Mouse (Mus musculus): ENCODE results near the gene Teddm2. TPM values are rescaled to one million over a fixed set of nuclear protein-coding genes. Genes with fewer than 3 reads are reported as not detected.

The Teddm2 gene
- total and polyA plus RNA-seq, 3 experiments: 0.18 to 0.75 (median 0.44) TPM

DNA sequence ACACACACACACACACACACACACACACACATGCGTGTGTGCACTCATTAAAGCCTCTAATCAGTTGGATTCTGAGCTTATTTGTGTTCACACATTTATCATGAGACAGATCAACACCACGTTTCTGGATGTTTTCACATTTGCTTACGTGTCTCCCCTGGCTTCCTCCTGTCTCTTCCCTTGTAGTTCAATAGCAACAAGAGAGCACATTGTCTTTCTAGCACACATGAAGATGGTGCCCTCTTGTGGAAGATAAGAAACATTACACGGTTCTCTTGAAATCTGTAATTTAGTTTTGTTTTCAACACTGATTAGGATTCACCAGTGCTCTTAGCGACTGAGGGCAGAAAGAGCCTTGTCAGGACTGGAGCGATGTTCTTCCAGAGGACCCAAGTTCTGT lies 53.2 kb downstream of the Teddm2 start:
- Histone ChIP-seq H3K4me3 (ENCODE audit: low read depth, low read length) (no peak overlapping the region), H3K36me3 (replicated peaks) (no peaks in the 10 kb centered on the region), H3K27me3 (ENCODE audit: insufficient read depth, low read length) (no peaks in the 10 kb centered on the region), H3K4me1 (ENCODE audit: insufficient read depth, low read depth, low read length) (no peaks in the 10 kb centered on the region; the same call in 1 of the 2 replicates), H3K9me3 (replicated peaks) (no peaks in the 10 kb centered on the region)
- DNase-seq (ENCODE audit: low spot score) (peak; percentile 31), ATAC-seq (ENCODE audit: extremely low read depth, insufficient number of reproducible peaks, low FRiP score, poor library complexity, severe bottlenecking) (no peak; the same call in 1 of the 2 replicates)
- TF ChIP-seq POLR2AphosphoS5 (IDR thresholded peaks at IDR 0.05; ENCODE audit: insufficient replicate concordance, low read depth, low read length) (no peak), CTCF (IDR thresholded peaks at IDR 0.05; ENCODE audit: low read depth, low read length) (peak; percentile 40; the same call in 1 of the 2 replicates), GATA1 (IDR thresholded peaks at IDR 0.05; ENCODE audit: borderline replicate concordance, low read length) (no peak), GATA2 (IDR thresholded peaks at IDR 0.05; ENCODE audit: borderline replicate concordance, low read depth, low read length) (no peak)

DNA sequence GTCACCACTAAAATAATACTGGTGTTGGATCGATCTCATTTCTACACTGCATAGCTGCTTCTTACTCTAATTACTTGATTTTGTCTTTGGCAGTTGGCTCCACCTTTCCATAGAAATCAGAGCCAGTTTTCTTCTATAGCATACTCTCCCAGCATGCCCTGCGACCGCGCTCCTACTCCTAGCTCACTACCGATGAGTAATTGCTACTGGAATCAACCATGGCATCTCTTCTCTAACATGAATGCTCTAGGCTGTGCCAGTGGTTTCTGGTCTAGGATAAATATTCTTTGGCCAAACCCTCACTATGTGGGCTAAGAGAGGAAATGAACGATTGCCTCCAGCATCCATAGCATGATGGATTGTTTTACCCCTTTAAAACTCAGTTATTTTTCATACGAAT lies 53.6 kb downstream of the Teddm2 start:
- H3K4me3 ChIP-seq (ENCODE audit: low read depth, low read length): no peak overlapping the region
- H3K36me3 ChIP-seq (replicated peaks): no peaks in the 10 kb centered on the region
- H3K27me3 ChIP-seq (ENCODE audit: insufficient read depth, low read length): no peaks in the 10 kb centered on the region
- ATAC-seq (ENCODE audit: extremely low read depth, insufficient number of reproducible peaks, low FRiP score, poor library complexity, severe bottlenecking) (no peak), DNase-seq (ENCODE audit: low spot score) (no peak)
- no peaks in the 10 kb centered on the region for H3K9me3 ChIP-seq (replicated peaks)
- no peak for TF ChIP-seq GATA2 (IDR thresholded peaks at IDR 0.05; ENCODE audit: borderline replicate concordance, low read depth, low read length)
- no peak for TF ChIP-seq GATA1 (IDR thresholded peaks at IDR 0.05; ENCODE audit: borderline replicate concordance, low read length)
- TF ChIP-seq CTCF (IDR thresholded peaks at IDR 0.05; ENCODE audit: low read depth, low read length): no peak
- TF ChIP-seq POLR2AphosphoS5 (IDR thresholded peaks at IDR 0.05; ENCODE audit: insufficient replicate concordance, low read depth, low read length): no peak
- TF ChIP-seq TAL1 (conservative IDR thresholded peaks at IDR 0.05; ENCODE audit: low read depth, low read length): no peak
- no peaks in the 10 kb centered on the region; the same call in 1 of the 2 replicates for H3K4me1 ChIP-seq (ENCODE audit: insufficient read depth, low read depth, low read length)

DNA sequence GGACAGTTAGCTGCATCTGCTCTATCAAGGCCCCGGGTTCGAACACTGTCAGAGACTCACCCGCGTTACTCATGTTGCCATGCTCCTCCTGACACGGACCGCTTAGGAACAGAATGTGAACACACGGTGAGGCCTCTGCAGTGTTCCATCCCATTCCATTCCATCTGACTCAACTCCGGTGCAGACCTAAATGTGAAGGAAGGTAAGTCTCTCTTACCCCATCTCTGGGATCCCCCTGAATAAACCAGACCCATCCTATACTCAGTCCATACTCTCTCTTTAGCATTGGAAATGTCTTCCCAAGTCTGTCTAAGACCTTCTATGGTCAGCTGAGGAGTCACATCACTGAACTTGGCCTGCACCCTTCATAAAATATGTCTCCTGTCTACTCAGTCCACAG lies 56.0 kb downstream of the Teddm2 start, which contains the start of gene Rgsl1:
Rgsl1 (minus strand) TSS at position 101 of the 400 bp plus-strand sequence.
- ATAC-seq (ENCODE audit: extremely low read depth, insufficient number of reproducible peaks, low FRiP score, poor library complexity, severe bottlenecking) (no peak), DNase-seq (ENCODE audit: low spot score) (no peak)
- H3K9me3 ChIP-seq (replicated peaks): no peaks in the 10 kb centered on the region
- no peaks in the 10 kb centered on the region for H3K36me3 ChIP-seq (replicated peaks)
- TF ChIP-seq GATA2 (IDR thresholded peaks at IDR 0.05; ENCODE audit: borderline replicate concordance, low read depth, low read length) (no peak), CTCF (IDR thresholded peaks at IDR 0.05; ENCODE audit: low read depth, low read length) (no peak), TAL1 (conservative IDR thresholded peaks at IDR 0.05; ENCODE audit: low read depth, low read length) (no peak), POLR2AphosphoS5 (IDR thresholded peaks at IDR 0.05; ENCODE audit: insufficient replicate concordance, low read depth, low read length) (no peak), GATA1 (IDR thresholded peaks at IDR 0.05; ENCODE audit: borderline replicate concordance, low read length) (no peak)
- no peaks in the 10 kb centered on the region for H3K27me3 ChIP-seq (ENCODE audit: insufficient read depth, low read length)
- H3K4me3 ChIP-seq (ENCODE audit: low read depth, low read length): no peak within 1 kb of the TSS
- no peaks in the 10 kb centered on the region; the same call in 1 of the 2 replicates for H3K4me1 ChIP-seq (ENCODE audit: insufficient read depth, low read depth, low read length)

DNA sequence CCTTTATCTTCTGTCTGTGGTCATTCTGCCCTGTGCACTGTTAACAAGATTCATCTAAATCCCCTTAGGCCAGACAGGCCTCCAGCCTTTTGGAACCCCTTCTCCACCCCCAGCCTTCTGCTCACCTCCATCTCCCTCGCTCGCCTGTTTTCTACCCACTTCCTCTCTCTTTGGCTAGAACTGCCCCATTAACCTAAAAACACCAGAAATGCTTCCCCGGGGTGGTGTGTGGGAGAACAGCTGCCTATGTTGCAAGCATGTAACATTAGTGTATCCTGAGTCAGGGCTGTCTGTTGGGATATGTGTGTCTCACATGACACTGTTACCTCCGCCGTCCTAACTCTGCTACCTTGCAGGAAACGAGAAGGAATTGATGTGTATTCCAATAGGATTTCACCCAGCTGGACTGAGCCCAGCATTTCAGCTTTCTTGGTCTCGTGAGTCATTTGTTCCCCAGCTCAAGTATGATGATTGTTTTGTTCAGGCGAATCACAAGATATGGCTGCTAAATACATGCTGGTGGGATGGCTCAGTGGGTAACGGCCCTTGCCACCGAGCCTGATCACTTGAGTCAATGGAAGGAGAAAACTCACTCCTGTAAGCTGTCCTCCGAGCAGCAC lies 57.8 kb downstream of the Teddm2 start:
- TF ChIP-seq CTCF (IDR thresholded peaks at IDR 0.05; ENCODE audit: low read depth, low read length) (no peak), POLR2AphosphoS5 (IDR thresholded peaks at IDR 0.05; ENCODE audit: insufficient replicate concordance, low read depth, low read length) (no peak), GATA2 (IDR thresholded peaks at IDR 0.05; ENCODE audit: borderline replicate concordance, low read depth, low read length) (no peak), GATA1 (IDR thresholded peaks at IDR 0.05; ENCODE audit: borderline replicate concordance, low read length) (no peak), TAL1 (conservative IDR thresholded peaks at IDR 0.05; ENCODE audit: low read depth, low read length) (no peak)
- DNase-seq (ENCODE audit: low spot score) (no peak), ATAC-seq (ENCODE audit: extremely low read depth, insufficient number of reproducible peaks, low FRiP score, poor library complexity, severe bottlenecking) (no peak)
- Histone ChIP-seq H3K4me1 (ENCODE audit: insufficient read depth, low read depth, low read length) (no peaks in the 10 kb centered on the region; the same call in 1 of the 2 replicates), H3K36me3 (replicated peaks) (no peaks in the 10 kb centered on the region), H3K4me3 (ENCODE audit: low read depth, low read length) (no peak overlapping the region), H3K27me3 (ENCODE audit: insufficient read depth, low read length) (no peaks in the 10 kb centered on the region), H3K9me3 (replicated peaks) (no peaks in the 10 kb centered on the region)

DNA sequence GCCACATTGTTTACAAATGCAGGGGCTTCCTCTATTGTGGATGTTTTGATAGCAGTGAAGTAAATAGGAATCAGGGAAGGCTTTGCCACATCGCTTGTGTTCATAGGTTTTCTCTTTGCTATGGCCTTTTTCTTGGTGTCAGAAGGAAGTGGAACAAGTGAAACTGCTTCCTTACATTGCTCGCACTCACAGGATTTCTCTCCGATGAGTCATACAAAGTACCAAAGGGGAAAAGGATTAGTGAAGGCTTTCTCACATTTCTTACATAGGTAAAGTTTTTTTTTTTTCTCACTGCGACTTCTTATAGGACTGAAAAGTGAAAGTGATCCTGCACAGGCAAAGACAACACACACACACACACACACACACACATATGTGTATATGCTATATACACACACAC lies 64.0 kb downstream of the Teddm2 start:
- ATAC-seq (ENCODE audit: extremely low read depth, insufficient number of reproducible peaks, low FRiP score, poor library complexity, severe bottlenecking) (no peak), DNase-seq (ENCODE audit: low spot score) (no peak)
- H3K4me3 ChIP-seq (ENCODE audit: low read depth, low read length): no peak overlapping the region
- no peak for TF ChIP-seq GATA1 (IDR thresholded peaks at IDR 0.05; ENCODE audit: borderline replicate concordance, low read length)
- no peak for TF ChIP-seq POLR2AphosphoS5 (IDR thresholded peaks at IDR 0.05; ENCODE audit: insufficient replicate concordance, low read depth, low read length)
- TF ChIP-seq GATA2 (IDR thresholded peaks at IDR 0.05; ENCODE audit: borderline replicate concordance, low read depth, low read length): no peak
- no peak for TF ChIP-seq CTCF (IDR thresholded peaks at IDR 0.05; ENCODE audit: low read depth, low read length)
- TF ChIP-seq TAL1 (conservative IDR thresholded peaks at IDR 0.05; ENCODE audit: low read depth, low read length): no peak
- H3K9me3 ChIP-seq (replicated peaks): no peaks in the 10 kb centered on the region
- H3K27me3 ChIP-seq (ENCODE audit: insufficient read depth, low read length): no peaks in the 10 kb centered on the region
- H3K36me3 ChIP-seq (replicated peaks): no peaks in the 10 kb centered on the region
- H3K4me1 ChIP-seq (ENCODE audit: insufficient read depth, low read depth, low read length): no peaks in the 10 kb centered on the region

DNA sequence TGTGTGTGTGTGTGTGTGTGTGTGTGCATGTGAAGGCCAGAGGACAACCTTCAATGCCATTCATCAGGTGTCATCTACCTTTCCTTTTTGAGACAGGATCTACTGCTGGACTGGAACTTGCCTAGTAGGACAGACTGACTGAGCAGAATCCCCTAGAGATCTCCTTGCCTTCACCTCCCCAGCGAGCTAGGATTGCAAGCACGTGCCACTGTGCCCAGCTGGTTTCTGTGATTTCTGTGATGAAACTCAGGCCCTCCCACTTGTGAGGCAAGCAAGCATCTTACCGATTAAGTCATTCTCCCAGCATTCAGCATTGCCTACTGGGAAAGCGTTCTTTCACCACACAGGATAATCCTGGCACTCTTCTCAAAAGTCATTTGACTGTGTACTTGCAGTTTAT lies 69.3 kb downstream of the Teddm2 start:
- TF ChIP-seq TAL1 (conservative IDR thresholded peaks at IDR 0.05; ENCODE audit: low read depth, low read length) (no peak), GATA1 (IDR thresholded peaks at IDR 0.05; ENCODE audit: borderline replicate concordance, low read length) (no peak), POLR2AphosphoS5 (IDR thresholded peaks at IDR 0.05; ENCODE audit: insufficient replicate concordance, low read depth, low read length) (no peak)
- no peaks in the 10 kb centered on the region for H3K4me1 ChIP-seq (ENCODE audit: insufficient read depth, low read depth, low read length)
- no peaks in the 10 kb centered on the region for H3K27me3 ChIP-seq (ENCODE audit: insufficient read depth, low read length)
- DNase-seq (ENCODE audit: low spot score) (no peak), ATAC-seq (ENCODE audit: extremely low read depth, insufficient number of reproducible peaks, low FRiP score, poor library complexity, severe bottlenecking) (no peak)
- H3K36me3 ChIP-seq (replicated peaks): no peaks in the 10 kb centered on the region
- H3K4me3 ChIP-seq (ENCODE audit: low read depth, low read length): no peak overlapping the region
- no peaks in the 10 kb centered on the region for H3K9me3 ChIP-seq (replicated peaks)

Measured in G1E (cell line).